Mouse (Mus musculus) cerebellum, adult 11 months (tissue): ENCODE results near the gene Higd1a.

ENCODE experiments used
- DNase-seq: peaks from one replicate; pipeline ENCODE4 v3.0.0; 2022

Higd1a gene

DNA sequence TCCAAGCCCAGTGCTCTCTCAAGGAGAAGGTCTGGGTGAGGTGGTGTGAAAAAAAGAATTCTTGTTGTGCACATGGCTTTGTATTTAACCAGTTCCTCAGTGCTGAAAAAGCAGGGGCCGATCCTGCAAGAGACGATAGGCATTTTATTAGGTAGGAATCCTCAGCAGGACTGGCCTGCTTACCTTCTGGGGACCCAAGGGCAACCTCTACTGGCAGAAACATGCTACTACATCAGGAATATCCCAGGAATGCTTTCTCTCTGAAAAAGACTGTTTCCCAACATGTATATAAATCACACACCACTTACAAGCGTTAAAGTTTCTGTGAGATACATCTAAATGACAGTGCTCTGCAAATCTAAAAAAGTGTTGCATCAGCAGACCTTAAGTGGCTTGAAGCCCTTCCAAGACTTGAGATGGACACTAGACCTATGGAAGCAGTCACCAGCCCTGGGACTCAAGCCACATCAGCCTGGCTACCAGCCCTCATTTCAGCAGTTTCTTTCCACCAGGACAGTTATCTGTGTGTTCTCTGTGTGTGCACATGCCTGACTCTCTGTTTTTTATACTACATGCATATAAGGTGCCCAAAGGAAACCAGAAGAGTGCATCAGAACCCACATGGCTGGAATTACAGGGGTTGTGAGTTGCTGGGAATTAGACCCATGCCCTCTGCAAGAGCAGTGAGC, 19.0 kb upstream of the Higd1a start:
- peak; percentile 55 for DNase-seq

DNA sequence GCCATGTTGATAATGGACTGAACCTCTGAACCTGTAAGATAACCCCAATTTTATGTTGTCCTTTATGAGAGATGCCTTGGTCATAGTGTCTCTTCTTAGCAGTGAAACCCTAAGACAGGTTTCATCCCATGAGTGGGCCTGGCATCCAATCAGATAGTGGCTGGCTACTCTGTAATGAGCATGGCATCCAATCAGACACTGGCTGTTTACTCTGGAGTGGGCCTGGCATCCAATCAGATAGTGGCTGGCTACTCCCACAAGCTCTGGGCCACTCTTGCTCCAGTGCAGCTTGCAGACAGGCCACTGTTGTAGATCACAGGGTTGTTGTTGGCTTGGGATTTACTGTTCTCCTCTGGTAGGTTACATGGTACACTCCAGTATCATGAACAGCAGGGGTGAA, 15.4 kb upstream of the Higd1a start:
- no peak for DNase-seq

DNA sequence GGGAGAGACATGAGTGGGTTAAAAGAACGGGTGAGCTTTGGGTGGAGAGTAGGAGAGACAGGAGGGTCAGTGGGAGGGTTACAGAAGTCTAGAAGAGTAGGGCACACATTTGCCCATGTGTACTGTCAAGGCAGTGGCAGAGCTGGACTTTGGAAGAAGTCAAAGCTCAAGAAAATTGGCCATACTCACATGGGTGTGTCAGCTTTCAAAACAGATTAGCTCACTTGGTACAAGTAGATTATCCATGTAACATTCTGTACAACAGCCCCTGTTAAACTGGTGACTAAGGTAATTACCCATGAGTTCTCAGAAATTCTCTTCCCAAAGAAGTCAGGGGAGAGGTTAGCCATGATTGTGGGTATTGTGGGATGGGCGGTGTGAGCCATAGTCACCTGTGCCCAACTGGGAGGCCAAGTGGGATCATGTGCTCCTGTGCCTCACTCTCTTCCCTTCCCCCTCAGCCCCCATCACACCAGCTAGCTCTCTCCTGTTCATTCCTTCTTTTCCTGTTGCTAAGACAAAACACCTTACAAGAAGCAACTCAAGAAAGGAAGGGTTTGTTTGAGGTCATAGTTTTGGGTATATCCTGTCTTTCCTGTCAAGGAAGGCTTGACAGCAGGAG, 14.0 kb upstream of the Higd1a start:
- DNase-seq, result no peak

- DNase-seq, result no peak
These were observed 11.9 kb upstream of the Higd1a start for GRCm38 (mm10) chr9:121869973-121870515.

GRCm38 (mm10) chr9:121869432-121869831, 11.3 kb upstream of the Higd1a start:
- no peak for DNase-seq

GRCm38 (mm10) chr9:121868236-121868635, 10.1 kb upstream of the Higd1a start:
- no peak for DNase-seq

DNA sequence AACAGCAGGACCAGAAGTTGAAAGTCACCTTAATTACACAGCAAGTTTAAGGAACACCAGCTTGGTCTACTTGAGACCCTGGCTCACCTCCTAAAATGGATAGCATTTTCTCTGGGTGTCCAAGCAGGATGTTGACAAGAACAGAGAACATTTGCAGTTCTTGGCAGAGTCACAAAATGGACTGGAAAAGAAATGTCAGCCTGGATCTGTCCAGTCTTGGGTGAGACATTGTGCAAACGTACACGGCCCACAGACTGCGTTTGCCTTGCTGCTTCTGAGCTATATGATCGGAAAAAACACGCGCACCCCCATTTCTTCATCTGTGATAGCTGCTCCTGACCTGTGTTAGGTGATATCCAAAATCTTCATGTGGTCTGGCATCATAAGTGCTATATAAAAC, 9.5 kb upstream of the Higd1a start:
- DNase-seq, result no peak

DNA sequence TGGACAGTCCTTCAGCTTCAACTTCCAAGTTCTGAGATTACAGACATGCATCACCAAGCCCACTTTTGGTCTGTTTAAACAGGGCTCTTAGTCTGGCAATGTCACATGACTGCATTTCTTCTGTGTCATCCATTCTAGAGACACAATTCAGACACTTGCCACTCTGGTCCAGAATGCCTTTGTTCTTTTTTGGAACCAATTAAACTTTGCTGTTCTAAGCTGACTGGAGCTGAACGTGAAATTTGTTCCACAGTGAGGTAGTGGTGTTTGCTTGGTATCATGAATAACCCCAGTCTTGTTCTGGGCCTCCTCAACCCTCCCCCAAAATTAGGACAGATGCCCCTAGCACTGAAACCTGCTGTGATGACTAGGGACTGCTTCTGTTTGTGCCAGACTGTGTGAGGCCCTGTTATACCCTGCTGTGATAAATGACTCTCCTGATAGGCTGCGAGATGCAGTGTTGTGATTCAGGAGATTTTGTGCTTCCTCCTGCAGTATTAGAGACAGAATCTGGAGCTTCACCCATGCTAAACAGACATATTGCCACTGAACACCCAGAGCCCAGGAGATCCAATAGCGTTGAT, 7.4 kb upstream of the Higd1a start:
- DNase-seq, result no peak

- DNase-seq, result no peak
These were observed 6.7 kb upstream of the Higd1a start for GRCm38 (mm10) chr9:121864837-121865236.

- no peak for DNase-seq
These were observed 2.8 kb upstream of the Higd1a start for GRCm38 (mm10) chr9:121860921-121861320.

GRCm38 (mm10) chr9:121859345-121859744, 1.2 kb upstream of the Higd1a start:
- no peak for DNase-seq

DNA sequence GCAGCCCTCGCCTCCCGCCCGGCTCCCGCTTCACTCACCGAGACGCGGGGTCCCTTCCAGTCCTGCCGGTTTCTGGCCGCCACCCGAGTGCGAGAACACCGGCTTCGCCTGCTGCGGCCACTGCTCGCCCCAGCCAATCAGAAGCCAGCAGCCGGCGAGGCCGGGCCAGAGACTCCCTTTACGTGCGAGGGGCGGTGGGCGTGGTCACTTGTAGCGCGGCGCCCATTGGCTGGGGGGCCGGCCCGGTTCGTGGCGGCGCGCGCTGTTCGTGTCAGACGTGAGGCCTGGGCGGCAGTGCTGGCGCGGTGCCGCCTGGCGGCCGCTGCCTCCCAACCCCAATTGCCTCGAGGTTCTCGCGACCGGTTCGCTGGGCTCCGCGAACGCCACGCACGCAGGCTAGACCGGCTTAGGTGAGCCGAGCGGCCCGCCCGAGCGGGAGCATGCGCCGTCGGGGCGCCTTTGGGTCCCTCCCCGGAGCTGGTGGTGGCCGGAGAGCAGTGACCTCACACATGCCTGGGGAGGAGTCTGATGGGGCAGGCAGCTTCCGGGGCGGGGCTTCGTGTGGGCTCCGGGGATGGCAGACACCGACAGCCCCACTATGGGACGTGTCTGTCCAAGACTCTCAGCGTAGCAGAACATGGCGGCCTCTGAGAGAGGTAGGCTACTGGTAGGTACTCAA, 549 bp downstream of the Higd1a start:
- peak; percentile 97 for DNase-seq

DNA sequence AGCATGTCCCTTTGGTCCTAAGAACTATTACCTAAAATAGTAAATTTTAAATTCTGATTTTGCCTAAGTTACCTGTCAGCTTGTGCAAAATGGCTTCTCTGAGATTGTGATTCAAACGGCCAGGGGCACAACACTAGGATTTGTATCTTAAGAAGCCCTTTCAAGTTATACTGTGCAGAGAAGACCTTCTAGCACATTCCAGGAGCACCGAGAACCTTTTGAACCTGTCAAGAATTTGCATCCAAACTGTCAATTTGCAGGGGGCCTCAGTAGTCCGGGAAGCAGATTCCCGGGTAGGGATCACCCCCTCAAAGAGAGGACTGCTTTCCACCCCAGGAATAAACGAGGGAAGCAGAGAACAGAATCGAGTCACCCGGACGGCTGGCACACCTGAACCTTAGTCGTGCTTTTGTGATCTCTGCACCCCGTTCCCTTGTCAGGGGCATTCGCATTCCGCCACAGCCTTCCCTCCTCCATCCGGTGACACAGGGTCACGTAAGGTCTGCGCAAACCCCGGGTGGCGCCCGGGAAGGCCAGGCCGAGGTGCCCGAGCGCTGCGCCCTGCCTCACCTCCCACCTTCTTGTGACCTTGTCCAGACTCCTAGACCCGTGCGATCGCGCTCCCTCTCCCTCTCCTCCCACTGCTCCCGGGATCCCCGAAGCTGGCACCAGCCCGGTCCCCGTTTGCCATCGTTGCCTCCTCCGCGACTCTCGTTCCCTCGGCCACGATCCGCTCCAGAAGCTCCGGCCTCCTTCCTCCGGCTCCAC, 1.3 kb downstream of the Higd1a start:
- no peak for DNase-seq

- DNase-seq, result no peak
These were observed 3.9 kb downstream of the Higd1a start for GRCm38 (mm10) chr9:121854246-121854645.

DNA sequence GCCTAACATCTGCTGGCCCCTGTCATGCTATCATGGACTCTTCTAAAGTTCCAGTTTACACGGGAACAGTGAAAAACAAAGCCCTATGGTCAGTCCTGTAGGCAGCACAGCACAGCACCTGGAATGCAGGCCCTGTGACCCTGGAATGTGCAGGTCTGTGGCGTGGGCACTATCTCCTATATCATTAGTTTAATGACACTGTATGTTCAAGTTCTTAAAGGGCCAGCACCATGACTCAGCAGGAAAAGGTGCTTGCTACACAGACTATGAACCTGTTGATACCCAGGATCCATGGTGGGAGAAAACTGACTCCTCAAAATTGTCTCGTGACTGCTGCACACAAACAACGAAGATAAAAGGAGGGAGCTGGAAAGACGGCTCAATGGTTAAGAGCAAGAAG, 10.3 kb downstream of the Higd1a start:
- no peak for DNase-seq

GRCm38 (mm10) chr9:121847138-121847537, 11.0 kb downstream of the Higd1a start:
- no peak for DNase-seq

- DNase-seq, result no peak
These were observed 11.5 kb downstream of the Higd1a start for GRCm38 (mm10) chr9:121846526-121847118.

DNA sequence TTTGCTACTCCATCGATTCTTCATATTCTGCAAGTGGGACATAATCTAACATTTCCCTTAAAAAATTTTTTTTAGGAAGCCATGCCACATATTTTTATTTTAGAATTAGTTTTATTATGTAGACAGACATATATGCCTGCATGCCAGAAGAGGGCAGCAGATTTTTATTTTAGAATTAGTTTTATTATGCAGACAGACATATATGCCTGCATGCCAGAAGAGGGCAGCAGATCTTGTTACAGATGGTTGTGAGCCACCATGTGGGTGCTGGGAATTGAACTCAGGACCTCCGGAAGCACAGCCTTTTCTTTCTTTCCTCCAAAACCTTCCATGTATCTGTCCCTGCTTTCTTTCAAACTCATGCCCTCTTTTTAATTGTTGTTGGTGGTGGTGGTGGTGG, 15.2 kb downstream of the Higd1a start:
- no peak for DNase-seq

- DNase-seq, result no peak
These were observed 18.6 kb downstream of the Higd1a start for GRCm38 (mm10) chr9:121839622-121839965.

- DNase-seq, result no peak
These were observed 19.1 kb downstream of the Higd1a start, which contains the start of gene Ccdc13 for GRCm38 (mm10) chr9:121838829-121839621. Ccdc13 (minus strand) TSS chr9:121839461.

DNA sequence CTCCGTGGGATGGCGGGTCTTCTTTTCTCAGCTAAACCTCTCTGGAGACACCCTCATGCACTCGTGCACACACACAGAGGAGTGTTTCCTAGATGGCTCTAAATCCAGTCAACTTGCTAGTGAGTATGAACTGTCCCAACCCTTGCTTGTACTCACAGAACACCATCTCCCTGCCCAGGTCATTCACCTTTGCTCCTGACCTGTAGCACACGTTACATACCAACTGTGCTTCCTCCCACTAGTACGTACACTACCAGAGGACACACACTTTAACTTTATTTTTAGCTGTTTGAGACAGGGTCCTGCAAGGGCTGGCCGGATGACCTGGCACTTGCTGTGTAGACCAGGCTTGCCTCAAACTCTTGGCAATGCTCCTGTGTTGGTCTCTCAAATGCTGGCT, 20.2 kb downstream of the Higd1a start:
- DNase-seq, result no peak

- DNase-seq, result no peak
These were observed 24.3 kb downstream of the Higd1a start for GRCm38 (mm10) chr9:121833825-121834224.
